Mouse (Mus musculus): Measurements from ENCODE around the gene Dhrs7. TPM values are rescaled to one million over a fixed set of nuclear protein-coding genes. Genes with fewer than 3 reads are reported as not detected.

The Dhrs7 gene
- polyA plus RNA-seq, 1 experiment: 70.8 TPM

DNA sequence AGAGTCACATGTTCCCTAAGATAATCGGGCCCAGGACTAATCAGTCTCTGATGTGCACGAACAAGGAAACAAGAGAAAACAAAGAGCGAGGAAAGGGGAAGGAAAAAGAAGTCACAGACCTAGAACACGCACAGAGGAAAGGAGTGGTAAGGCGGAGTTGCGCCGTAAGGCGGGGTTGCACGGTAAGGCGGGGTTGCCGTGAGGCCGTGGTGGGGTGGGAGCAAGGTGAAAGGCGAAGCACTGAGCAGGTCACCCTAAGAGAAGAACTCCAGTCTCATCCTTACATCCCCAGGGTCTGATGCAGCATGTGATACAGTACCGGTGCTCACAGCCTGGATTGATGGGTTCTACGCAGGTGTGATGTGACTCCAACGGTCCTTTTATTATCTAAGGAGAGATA is 8.9 kb downstream of the Dhrs7 start:
- DNase-seq (ENCODE audit: low read depth): no peak

DNA sequence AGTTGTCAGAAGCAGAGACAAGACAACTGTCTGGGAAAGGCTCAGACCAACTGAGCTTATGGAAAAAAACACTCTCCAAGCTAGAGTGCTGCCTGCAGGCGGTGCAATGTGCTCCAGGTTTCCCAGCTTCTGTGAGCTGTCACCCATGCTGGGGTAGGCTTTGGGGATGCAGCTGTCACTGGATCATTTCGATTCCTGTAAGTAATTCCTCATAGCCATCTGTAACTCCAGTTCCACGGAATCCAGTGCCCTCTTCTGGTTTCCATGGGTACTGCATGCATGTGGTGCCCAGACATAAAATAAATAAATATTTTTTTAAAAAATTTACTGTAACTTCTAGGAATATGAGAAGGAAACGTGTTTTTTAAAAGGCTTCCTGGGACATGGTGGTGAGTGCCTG is 10.0 kb downstream of the Dhrs7 start:
- no peak for DNase-seq (ENCODE audit: low read depth)

DNA sequence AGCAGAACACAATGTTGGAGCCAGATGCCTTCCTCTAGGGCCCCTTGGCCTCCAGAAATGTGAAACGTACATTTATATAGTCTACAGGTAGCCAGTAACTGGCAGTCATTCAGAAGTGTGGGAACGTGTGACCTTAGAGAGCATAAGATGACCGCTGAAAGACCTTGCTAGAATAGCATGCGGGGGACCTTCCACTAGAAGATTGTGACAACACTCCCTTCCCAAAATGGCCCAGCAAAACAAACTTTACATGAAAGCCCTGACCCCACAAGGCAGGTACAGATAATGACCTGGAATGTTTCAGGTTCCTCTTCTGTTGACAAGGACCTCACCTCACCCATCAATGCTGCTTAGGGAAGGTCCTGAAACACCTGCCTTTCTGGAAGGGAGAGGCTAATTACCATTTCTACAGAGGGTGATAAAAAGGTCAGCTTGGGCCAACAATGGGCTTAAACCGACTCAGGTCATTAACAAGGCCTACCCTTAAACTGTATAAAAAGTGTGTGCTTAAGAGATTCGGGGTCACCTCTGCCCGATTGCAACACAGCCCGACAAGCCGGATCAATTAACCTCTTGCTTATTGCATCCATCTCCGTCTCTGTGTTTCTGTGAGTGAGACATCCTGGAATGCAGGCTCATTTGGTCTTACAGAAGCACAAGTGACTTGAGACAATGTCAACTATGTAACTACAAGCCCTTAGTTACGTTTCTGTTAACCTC is 14.9 kb downstream of the Dhrs7 start, which contains the start of gene Gm4756:
Gene Gm4756 (minus strand): TSS at position 51 of the 720 bp plus-strand sequence.
- DNase-seq (ENCODE audit: low read depth): no peak

DNA sequence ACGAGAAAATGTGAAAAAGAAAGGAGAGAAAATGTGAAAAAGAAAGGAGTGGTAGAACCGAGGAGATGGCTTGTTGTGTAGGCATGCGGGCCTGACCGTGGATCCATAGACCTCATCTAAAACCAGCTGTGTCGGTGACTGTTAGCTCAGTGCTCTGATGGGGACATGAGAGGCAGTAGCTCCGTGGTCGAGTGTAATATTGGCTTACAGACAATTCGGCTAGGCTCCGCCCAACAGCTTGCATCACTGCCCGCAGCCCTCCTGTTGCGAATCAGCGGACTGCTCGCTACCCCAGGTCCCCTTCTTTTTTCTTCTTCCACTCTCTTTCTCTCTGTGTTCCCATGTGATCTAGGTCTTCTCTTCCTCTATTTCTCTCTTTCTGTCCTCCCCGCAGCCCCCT is 15.8 kb downstream of the Dhrs7 start:
- no peak for DNase-seq (ENCODE audit: low read depth)

DNA sequence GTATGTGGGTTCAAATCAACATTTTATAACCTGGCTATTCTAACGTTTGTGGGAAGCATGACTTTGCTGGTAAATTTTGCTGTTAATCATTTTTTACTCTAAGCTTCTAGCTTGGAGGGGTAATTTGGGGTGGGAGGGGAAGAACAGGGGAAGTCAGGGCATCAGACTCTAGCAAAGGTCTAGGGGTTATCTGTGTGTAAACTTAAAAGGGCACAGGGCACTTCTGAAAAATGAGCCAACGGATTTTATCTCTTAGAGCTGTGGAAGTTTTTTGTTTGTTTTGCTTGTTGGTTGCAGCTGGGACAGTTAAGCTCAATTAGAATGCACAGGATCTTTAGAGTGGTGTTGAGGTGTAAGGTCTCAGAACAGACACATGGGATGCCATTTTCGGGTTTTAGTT is 26.7 kb downstream of the Dhrs7 start:
- no peak for DNase-seq (ENCODE audit: low read depth)

DNA sequence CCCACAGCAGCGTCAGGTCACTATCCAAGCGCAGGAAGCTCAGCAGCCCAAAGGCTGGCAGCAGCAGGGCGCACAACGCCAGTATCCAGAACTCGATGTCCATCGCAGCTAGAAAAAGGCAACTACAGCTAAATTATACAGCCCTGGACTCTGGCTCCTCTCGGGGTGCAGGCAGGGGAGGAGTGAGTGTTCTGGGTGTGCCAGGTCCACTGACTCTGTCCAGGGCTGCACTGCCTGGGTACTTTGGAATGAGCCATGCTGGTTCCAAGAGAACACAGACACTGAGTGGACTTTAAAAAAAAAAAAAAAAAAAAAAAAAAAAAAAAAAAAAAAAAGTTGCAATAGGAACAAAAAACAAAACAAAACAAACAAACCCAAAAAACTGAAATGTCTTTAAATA is 36.0 kb downstream of the Dhrs7 start:
- no peak for DNase-seq (ENCODE audit: low read depth)

DNA sequence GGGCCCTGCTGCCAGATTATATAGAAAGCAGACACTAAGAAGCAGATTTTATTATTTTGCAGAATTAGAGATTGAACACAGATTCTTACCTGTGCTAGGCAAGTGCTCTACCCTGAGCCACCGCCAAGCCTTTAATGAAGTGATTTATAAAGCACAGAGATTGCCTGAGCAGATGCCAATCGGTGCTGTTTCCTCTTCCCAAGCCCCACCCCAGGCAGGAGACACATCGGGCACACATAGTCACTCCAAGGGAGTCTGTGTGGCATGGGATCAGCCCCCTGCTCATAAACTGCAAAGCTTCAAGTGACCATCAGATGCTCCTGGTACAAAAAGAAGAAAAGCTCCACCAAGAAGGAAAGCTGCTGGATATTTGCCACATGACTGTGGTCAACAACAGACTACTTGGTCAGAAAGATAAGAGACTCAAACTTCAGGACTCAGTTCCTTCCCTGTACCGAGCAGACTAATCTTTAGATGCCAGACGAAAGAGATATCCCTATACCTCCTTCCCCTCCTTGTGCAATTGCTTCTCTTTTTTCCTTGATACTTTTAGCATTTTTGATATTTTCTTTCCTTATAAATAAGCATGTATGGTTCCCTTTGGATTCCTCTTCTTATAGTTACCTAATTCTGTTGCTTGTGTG is 41.7 kb downstream of the Dhrs7 start:
- no peak for DNase-seq (ENCODE audit: low read depth)

DNA sequence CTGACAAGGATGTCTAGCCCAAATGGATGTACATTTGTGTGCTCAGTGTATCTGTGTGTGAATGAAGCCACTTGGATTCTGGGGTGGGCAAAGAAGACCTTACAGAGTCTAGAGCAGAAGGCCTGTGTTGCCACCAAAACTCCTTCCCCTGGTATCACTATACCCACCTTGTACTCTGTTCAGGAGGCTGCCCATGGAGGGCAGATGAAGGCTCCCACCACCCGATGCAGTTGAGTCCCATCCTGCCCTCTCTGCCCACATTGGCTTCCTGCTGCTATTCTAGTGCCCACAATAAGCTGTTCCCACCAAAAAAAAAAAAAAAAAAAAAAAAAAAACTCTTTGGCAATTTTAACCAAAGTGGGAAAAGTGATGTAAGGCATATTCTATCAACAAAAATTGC is 43.3 kb downstream of the Dhrs7 start:
- no peak for DNase-seq (ENCODE audit: low read depth)

DNA sequence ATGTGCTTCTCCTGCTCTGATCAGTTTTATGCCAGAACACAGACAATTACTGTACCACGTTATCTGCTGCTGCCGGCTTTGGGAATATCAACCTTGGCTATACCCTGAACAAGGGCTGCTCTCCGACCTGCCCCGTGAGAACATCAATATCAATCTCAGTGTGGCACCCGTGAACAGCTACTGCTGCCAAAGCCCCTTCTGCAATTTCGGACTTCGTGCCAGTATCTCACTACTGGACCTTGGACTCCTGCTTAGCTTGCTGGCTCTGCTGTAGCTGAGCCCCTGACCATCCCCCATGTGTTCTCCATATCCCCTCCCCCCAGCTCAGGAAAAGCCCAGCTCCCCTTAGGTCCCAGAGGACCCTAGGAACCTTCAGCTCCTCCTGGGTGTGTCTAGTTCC is 43.9 kb downstream of the Dhrs7 start:
- no peak for DNase-seq (ENCODE audit: low read depth)

DNA sequence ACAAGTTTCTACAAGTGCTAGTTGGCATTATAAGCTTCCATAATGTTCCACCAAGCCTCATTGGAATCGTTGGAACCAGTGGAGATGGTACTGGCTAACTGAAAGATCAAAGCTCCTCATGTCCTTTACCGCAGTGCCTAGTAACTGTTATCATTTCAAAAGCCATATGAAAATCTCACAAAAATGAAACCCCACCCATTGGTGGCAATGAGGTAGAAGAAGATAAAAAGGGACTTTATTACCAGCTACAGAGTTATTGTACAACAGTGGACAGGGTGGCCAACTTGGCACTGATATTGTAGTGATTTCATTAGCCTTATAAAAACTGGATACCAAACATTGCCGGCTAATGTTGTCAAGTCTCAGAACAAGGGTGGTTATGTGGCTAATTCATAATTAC is 52.7 kb downstream of the Dhrs7 start:
- DNase-seq (ENCODE audit: low read depth): no peak

Other genes starting within 250 kb of the Dhrs7 start
- gene Lrrc9, start 223.0 kb downstream of the Dhrs7 start, polyA plus RNA-seq (2012; rRNA removed): 2.9 and 3.3 TPM in 2 replicates
- gene Pcnx4, start 128.5 kb downstream of the Dhrs7 start, polyA plus RNA-seq (2012; rRNA removed): 5.1 and 5.3 TPM in 2 replicates
- gene Gm4756, start 15.2 kb downstream of the Dhrs7 start, polyA plus RNA-seq (2012; rRNA removed): 0.15 TPM in 1 of 2 replicates, not detected in the other
- 78.3 and 79.1 TPM in 2 replicates for gene Ppm1a, start 92.5 kb upstream of the Dhrs7 start, polyA plus RNA-seq (2012; rRNA removed)